Mouse (Mus musculus) limb, embryonic 11.5 days (tissue): ENCODE data around the gene Cyp4a31. TPM values are rescaled to one million over a fixed set of nuclear protein-coding genes. Genes with fewer than 3 reads are reported as not detected.
"Not testable (repeated sequence)": the region's sequence is repeated elsewhere in the genome, so short reads cannot be mapped to it uniquely, and the experiment has no call there.

Experiments
- ATAC-seq: fragments of 200-750 bp; cut with Nextera tagmentation; 2 replicates; pipeline ENCODE4 v1.8.0; 2017; ENCODE audit warnings: low read depth; ENCODE audit not compliant: insufficient number of reproducible peaks, low FRiP score, low TSS enrichment
- DNase-seq: peaks from one replicate; pipeline ENCODE4 v3.0.0-alpha.2; 2015; ENCODE audit warnings: low spot score
- H3K27ac ChIP-seq: fragments of 300-500 bp; sonication (generic); replicated peaks from 2 replicates; pipeline ENCODE4 v1.5.1; 2014; ENCODE audit warnings: low read depth, mild to moderate bottlenecking, low read length
- H3K27me3 ChIP-seq: fragments of 300-500 bp; sonication (generic); 2 replicates; pipeline ENCODE4 v1.6.1; 2014; ENCODE audit warnings: mild to moderate bottlenecking, low read length, mixed read lengths; ENCODE audit not compliant: control insufficient read depth, insufficient read depth
- H3K36me3 ChIP-seq: fragments of 300-500 bp; sonication (generic); 2 replicates; pipeline ENCODE4 v1.6.1; 2014; ENCODE audit warnings: mild to moderate bottlenecking, low read length, moderate library complexity, mixed read lengths; ENCODE audit not compliant: control insufficient read depth, insufficient read depth
- H3K4me1 ChIP-seq: fragments of 300-500 bp; sonication (generic); 2 replicates; pipeline ENCODE4 v1.6.1; 2014; ENCODE audit warnings: low read length, mixed read lengths; ENCODE audit not compliant: control insufficient read depth, insufficient read depth
- H3K4me2 ChIP-seq: fragments of 300-500 bp; sonication (generic); 2 replicates; pipeline ENCODE4 v1.6.1; 2014; ENCODE audit warnings: low read depth, mild to moderate bottlenecking, moderate library complexity; ENCODE audit not compliant: severe bottlenecking
- H3K4me3 ChIP-seq: fragments of 300-500 bp; sonication (generic); 2 replicates; pipeline ENCODE4 v1.5.1; 2014; ENCODE audit warnings: low read depth, low read length
- H3K9ac ChIP-seq: fragments of 300-500 bp; sonication (generic); 2 replicates; pipeline ENCODE4 v1.6.1; 2014; ENCODE audit warnings: mild to moderate bottlenecking, low read length
- H3K9me3 ChIP-seq: fragments of 300-500 bp; sonication (generic); 2 replicates; pipeline ENCODE4 v1.6.1; 2016; ENCODE audit warnings: low read length; ENCODE audit not compliant: control insufficient read depth
- WGBS: fragments of 180-500 bp; shearing (Covaris S2); extraction: QIAGEN DNeasy Blood & Tissue Kit; methylation state at CpG from one replicate; pipeline ENCODE4 v1.1.7; 2014; 5-methylcytosine and 5-hydroxymethylcytosine counted together
- polyA plus RNA-seq: library from polyadenylated mRNA; unstranded; fragments of >200 nt; fragmentation: Nextera tagmentation; extraction: Ambion mirVana; gene quantifications from 2 replicates; pipeline ENCODE4 v1.2.1, GENCODE M21; 2014

Cyp4a31 gene
- polyA plus RNA-seq, 1 experiment from 2014 or later = not detected

DNA sequence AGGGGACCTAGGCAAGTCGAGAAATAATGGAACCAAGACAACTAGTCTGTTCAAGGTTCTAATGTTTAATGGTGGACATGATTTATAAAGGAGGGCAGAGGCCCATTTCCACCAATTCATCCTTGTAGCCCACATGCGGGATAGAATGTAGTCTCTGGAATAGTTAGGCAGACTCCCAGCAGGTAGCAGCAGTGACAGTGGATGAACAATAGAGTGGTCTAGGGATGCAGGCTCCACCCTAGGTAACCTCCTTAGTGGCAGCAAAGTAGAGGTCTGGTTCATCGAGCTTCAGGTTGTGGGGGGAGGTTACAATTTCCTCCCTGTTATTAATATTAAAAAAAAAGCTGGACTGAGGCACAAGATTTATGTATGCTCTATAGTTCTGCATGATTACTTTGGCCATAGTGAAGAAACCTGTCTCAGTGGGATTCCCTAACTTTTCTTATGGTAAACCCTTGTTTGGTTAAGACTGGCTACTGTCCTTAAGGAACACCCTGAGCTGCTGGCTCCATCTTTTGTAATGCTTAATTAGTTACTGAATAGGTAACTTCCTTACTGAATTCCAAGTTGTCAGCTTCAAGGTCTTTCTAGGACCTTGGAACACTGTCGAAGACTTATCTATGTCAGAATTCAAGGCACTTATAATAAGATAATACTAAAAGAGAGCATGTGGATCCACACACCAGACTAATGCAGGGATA, 5.4 kb upstream of the Cyp4a31 start:
- no peak overlapping the region for H3K9ac ChIP-seq
- H3K9me3 ChIP-seq = no peaks in the 10 kb centered on the region
- H3K4me1 ChIP-seq = no peaks in the 10 kb centered on the region
- H3K4me3 ChIP-seq = no peak overlapping the region
- H3K27me3 ChIP-seq = no peaks in the 10 kb centered on the region
- no peak for DNase-seq
- H3K4me2 ChIP-seq = no peak overlapping the region
- H3K27ac ChIP-seq = no peak overlapping the region
- no peaks in the 10 kb centered on the region for H3K36me3 ChIP-seq
- WGBS = 69% methylated on average over 4 of the region's 4 CpGs
- ATAC-seq = no peak

DNA sequence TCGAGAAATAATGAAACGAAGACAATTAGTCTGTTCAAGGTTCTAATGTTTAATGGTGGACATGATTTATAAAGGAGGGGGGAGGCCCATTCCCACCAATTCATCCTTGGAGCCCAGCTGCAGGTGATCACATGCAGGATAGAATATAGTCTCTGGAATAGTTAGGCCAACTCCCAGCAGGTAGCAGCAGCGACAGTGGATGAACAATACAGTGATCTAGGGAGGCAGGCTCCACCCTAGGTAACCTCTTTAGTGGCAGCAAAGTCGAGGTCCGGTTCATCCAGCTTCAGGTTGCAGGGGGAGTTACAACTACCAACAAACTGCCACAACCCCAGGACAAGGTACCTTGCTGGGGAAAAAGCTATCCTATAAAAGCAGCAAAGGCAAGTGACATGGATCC, 2.2 kb upstream of the Cyp4a31 start:
- not testable (repeated sequence) for DNase-seq, H3K36me3 ChIP-seq, ATAC-seq, H3K9ac ChIP-seq, H3K4me1 ChIP-seq, H3K27me3 ChIP-seq, H3K4me2 ChIP-seq, H3K27ac ChIP-seq, H3K9me3 ChIP-seq, H3K4me3 ChIP-seq
- whole genome bisulfite sequencing = 68% methylated on average over 5 of the region's 5 CpGs

DNA sequence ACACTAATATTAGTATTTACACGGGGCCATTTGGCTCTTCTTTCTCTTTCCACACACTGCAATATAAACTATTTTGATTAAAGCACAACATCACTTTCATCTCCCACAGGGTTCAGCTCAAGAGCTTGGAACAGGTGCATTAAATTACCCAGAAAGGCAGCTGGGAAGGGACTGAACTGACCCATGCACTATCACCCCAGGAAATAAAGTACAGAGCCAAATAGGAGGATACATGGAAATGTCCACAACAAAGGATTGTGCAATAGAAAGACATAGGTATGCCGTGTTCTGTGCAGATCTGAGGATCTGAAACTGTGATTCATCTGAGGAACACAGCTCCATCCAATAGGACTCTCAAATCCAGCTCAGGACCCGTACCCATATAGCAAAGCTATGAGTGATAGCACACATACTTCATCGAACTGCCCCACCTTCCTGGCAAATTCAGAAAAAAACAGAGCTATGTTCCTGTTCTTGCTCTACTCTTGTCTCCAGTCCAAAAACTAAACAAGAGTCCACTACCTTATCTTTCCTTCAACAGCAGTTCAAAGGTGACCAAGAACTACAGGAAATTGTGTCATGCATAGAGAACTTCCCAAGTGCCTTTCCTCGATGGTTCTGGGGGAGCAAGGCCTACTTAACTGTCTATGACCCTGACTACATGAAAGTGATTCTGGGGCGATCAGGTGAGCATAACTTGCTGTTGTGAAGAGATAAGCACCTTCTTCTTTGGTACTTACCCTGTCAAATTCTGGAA, 1.2 kb downstream of the Cyp4a31 start:
- H3K4me3 ChIP-seq, H3K4me1 ChIP-seq, DNase-seq, H3K27ac ChIP-seq, ATAC-seq, H3K27me3 ChIP-seq, H3K4me2 ChIP-seq, H3K9me3 ChIP-seq, H3K9ac ChIP-seq, H3K36me3 ChIP-seq: not testable (repeated sequence)
- WGBS = 85% methylated on average over 6 of the region's 6 CpGs

DNA sequence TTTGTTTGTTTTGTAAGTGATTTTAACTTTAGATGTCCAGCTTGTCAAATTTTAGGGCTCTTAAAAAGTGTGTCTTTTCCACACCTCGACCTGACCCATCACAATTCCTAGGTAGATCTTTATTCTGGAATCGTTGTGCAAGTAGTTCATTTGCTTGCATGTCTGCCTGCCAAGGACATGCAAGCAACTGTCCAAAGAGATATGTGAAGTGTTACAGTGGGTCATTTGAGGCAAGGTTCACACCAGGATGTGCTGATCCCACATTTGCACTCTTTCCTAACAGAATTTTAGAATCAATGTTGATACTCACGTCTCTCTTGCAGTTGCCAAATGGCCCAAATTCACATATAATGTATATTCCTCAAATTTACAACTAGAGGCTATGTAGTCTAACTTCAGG, 11.8 kb downstream of the Cyp4a31 start:
- Histone ChIP-seq H3K27ac (no peak overlapping the region), H3K4me3 (no peak overlapping the region), H3K36me3 (no peaks in the 10 kb centered on the region), H3K9ac (no peak overlapping the region), H3K4me2 (no peak overlapping the region), H3K9me3 (no peaks in the 10 kb centered on the region), H3K4me1 (no peaks in the 10 kb centered on the region), H3K27me3 (no peaks in the 10 kb centered on the region)
- WGBS = 82% methylated on average over 3 of the region's 3 CpGs
- DNase-seq (no peak), ATAC-seq (no peak)

GRCm38 (mm10) chr4:115575776-115576175, 12.3 kb downstream of the Cyp4a31 start:
- ATAC-seq = no peak
- Histone ChIP-seq H3K4me3 (no peak overlapping the region), H3K27ac (no peak overlapping the region), H3K4me1 (no peaks in the 10 kb centered on the region), H3K9me3 (no peaks in the 10 kb centered on the region), H3K9ac (no peak overlapping the region), H3K27me3 (no peaks in the 10 kb centered on the region), H3K36me3 (no peaks in the 10 kb centered on the region), H3K4me2 (no peak overlapping the region)
- 87% methylated on average over 2 of the region's 2 CpGs for WGBS
- no peak for DNase-seq

- Histone ChIP-seq H3K4me1 (no peaks in the 10 kb centered on the region), H3K9me3 (no peaks in the 10 kb centered on the region), H3K4me2 (no peak overlapping the region), H3K36me3 (no peaks in the 10 kb centered on the region), H3K27me3 (no peaks in the 10 kb centered on the region), H3K9ac (no peak overlapping the region), H3K27ac (no peak overlapping the region), H3K4me3 (no peak overlapping the region)
- ATAC-seq = 0 out of 2 replicates have a peak, but pooled peaks have one; percentile 31
- DNase-seq = no peak
Observed at GRCm38 (mm10) chr4:115583036-115583435, 19.6 kb downstream of the Cyp4a31 start.

GRCm38 (mm10) chr4:115596357-115596756, 32.9 kb downstream of the Cyp4a31 start:
- no peak overlapping the region for H3K27ac ChIP-seq
- 93% methylated on average over 1 of the region's 1 CpGs for WGBS
- H3K9me3 ChIP-seq = no peaks in the 10 kb centered on the region
- H3K4me1 ChIP-seq = no peaks in the 10 kb centered on the region
- no peak overlapping the region for H3K4me2 ChIP-seq
- no peak overlapping the region for H3K9ac ChIP-seq
- ATAC-seq (no peak), DNase-seq (no peak)
- H3K4me3 ChIP-seq = no peak overlapping the region
- H3K36me3 ChIP-seq = no peaks in the 10 kb centered on the region
- no peaks in the 10 kb centered on the region for H3K27me3 ChIP-seq

DNA sequence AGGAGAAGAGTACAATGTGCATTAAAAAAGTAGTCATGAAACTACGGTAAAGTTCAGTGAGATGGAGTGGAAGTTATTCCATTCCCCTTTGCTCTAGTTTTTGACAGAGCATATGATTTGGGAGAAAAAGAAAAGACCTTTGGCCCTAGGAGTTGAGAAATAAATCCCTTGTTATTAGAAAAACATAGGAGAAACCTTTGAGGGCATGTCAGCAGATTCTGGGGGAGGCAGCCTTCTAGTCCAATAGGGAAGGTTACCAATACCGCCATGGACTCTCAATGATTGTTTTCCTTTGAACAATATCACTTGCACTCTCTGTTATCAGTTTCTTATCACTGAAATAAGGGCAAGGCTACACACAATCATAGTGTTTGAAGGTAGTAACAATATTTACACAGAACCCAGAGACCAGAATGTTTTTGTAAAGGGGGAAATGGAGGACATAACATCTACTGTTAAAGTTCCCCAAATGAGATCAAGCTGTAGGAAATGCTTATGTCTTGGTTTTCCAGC, 33.4 kb downstream of the Cyp4a31 start:
- H3K9ac ChIP-seq = no peak overlapping the region
- no peaks in the 10 kb centered on the region for H3K36me3 ChIP-seq
- no peak overlapping the region for H3K27ac ChIP-seq
- DNase-seq (no peak), ATAC-seq (no peak)
- 83% methylated on average over 2 of the region's 2 CpGs for WGBS
- no peaks in the 10 kb centered on the region for H3K9me3 ChIP-seq
- no peaks in the 10 kb centered on the region for H3K27me3 ChIP-seq
- no peak overlapping the region for H3K4me3 ChIP-seq
- H3K4me1 ChIP-seq = no peaks in the 10 kb centered on the region
- no peak overlapping the region for H3K4me2 ChIP-seq
